Mouse (Mus musculus) brain, embryonic 14.5 days (tissue): ENCODE data around the gene Fbxo7. TPM values are rescaled to one million over a fixed set of nuclear protein-coding genes. Genes with fewer than 3 reads are reported as not detected.
A peak's percentile ranks its signal among the peaks of the same experiment; 100 is the strongest.

Experiments
- DNase-seq: peaks from one replicate; pipeline ENCODE4 v3.0.0-alpha.2; 2011; ENCODE audit warnings: low read depth
- CTCF ChIP-seq: fragments of 200-500 bp; IDR thresholded peaks from 2 replicates; pipeline ENCODE4 v1.5.1; 2012; ENCODE audit warnings: inconsistent platforms, mild to moderate bottlenecking, moderate library complexity, borderline replicate concordance; ENCODE audit not compliant: insufficient read depth, insufficient read length; ENCODE audit errors: extremely low read depth
- POLR2A ChIP-seq: fragments of 200-500 bp; IDR thresholded peaks from 2 replicates; pipeline ENCODE4 v1.6.1; 2012; ENCODE audit warnings: mild to moderate bottlenecking, inconsistent platforms, borderline replicate concordance; ENCODE audit not compliant: poor library complexity, insufficient read depth, insufficient read length, severe bottlenecking; ENCODE audit errors: extremely low read depth
- polyA plus RNA-seq: library from polyadenylated mRNA; depleted of rRNA; stranded (reverse); fragments of >200 nt; gene quantifications from 2 replicates; pipeline ENCODE4 v1.2.3, GENCODE M21; 2012

Fbxo7 gene
- polyA plus RNA-seq, 1 experiment, result 15.7 TPM

GRCm38 (mm10) chr10:86046371-86046770 is 24.6 kb downstream of the Fbxo7 start:
- TF ChIP-seq POLR2A (no peak), CTCF (no peak)
- DNase-seq, result no peak

DNA sequence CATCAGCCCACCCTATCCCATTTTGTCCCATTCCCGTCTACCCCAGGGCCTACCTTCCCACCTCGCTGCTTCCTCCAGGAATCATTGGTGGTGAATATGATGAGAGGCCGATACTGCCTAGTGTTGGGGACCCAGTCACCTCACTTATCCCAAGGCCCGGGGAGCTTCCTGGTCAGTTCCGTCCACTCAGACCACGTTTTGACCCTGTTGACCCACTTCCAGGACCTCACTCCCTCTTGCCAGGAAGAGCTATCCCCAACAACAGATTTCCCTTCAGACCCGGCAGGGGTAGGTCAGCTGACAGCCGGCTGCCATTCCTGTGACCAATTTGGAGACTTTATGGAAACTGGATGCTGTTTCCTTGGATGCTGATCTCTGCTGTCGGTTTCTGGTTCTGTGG is 26.0 kb downstream of the Fbxo7 start:
- TF ChIP-seq CTCF (no peak), POLR2A (no peak)
- no peak for DNase-seq

DNA sequence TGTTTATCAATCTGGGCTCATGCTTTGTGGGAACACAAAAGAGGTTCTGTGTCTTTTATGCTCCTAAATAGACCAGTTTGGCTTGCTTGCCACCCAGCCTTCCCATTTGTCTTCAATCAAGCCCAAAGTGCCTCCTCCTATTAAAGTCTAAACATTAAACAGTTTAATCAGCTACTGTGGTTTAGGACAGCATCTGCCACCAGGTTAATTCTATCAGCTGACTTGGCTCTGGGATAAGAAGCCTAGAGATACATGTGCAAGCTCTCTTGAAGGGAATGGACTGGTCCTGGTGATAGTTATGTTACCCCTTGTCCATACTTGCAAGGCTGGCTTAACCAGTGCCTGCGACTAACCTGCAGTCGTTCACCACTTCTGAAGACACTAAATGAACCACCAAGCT is 28.8 kb downstream of the Fbxo7 start:
- DNase-seq, result no peak
- TF ChIP-seq POLR2A, result no peak
- TF ChIP-seq CTCF, result no peak

DNA sequence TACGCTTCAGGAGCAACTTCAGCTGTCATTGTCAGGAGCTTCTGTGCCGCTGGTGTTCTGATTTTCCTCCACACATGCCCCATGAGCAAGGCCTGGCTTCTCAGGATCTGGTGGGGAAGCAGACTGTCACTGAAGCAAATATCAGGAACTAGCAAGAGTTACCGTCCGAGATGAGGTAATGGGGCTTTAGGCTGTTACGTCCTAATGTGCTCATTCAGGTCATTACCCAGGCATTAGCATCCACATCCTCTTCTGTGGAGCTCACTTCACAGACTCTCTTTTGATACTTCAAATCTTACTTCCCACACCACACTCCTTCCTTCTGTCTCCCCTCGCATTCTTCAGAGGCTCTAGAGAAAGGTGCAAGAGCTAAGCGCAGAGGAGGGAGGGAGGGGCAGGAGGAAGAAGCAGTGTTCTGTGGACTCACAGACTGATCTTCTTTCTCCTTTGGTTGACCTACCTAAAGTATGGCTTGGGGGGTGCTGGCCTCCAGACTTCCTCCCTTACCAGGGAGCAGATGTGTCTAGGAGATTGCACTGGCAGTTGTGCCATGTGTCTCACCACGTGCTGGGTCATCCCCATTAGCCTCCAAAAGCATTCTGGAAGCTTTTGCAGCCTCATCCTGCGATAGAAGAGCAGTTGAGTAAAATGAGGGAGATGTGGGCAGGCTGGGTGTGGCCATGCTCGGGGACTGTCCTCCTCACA is 31.2 kb downstream of the Fbxo7 start:
- TF ChIP-seq POLR2A (no peak), CTCF (no peak)

GRCm38 (mm10) chr10:86056297-86056903 is 34.6 kb downstream of the Fbxo7 start:
- DNase-seq, result no peak
- TF ChIP-seq CTCF, result peak; percentile 20; the same call in 1 of the 2 replicates
- TF ChIP-seq POLR2A, result no peak

More for the DNA sequence above, 31.2 kb downstream of the Fbxo7 start:
- no peak for DNase-seq

- DNase-seq, result no peak
- TF ChIP-seq POLR2A (no peak), CTCF (no peak)
Measured at GRCm38 (mm10) chr10:86057286-86057685, 35.5 kb downstream of the Fbxo7 start.

DNA sequence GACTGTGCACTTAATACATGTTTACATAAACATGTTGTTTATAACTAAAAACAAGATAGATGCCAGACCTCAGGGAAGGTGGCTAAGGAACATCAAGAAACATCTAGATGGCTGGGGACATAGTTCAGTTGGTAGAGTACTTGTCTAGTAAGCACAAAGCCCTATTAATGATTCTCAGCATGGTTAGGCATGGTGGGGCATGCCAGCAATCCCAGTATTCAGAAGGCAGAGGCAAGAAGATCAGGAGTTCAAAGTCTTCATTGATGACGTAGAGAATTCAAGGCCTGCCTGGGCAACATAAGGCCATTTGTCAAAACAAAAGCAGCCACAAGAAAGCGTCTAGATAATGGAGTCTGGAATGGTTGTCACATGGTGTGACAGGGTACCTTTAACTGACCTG is 35.9 kb downstream of the Fbxo7 start:
- TF ChIP-seq POLR2A, result no peak
- TF ChIP-seq CTCF, result no peak
- DNase-seq, result no peak

GRCm38 (mm10) chr10:86060267-86060666 is 38.5 kb downstream of the Fbxo7 start:
- DNase-seq, result no peak
- TF ChIP-seq CTCF (no peak), POLR2A (no peak)

DNA sequence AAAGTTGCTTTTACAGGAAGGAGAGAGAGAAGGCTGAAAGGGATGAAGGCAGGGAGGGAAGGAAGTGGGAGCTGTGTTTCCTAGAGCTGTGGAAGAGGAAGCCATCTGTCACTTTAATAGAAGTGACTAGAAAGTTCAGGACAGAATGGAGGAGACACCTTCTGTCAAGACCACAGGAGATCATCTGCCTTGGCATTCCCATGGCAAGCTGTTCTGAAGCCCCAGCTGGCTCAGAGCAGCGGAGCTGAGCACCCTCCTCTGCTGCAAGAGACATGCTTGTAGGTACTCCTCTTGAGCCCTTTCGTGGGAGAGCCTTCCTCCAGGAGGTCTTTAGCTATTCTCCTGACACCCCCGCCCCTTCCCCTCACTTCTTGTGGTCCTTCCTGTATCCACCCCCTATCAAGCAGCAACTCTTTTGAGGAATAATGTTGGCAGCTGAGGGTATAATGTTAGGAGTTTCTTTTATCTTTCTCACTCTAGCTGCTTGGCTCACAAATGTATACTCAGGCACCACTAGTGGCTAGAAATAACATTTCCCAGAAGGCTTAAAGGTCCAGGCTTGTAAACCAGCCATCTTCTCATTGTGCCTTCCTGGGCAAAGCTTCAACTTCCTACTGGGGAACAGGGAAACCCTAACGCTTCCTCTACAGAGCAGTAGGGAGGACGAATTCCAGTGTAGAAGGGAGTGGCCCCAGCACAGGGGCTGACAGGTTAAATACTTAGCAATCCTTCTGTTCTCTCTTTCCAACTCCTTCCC is 40.7 kb downstream of the Fbxo7 start:
- no peak for TF ChIP-seq POLR2A
- no peak for TF ChIP-seq CTCF
- DNase-seq, result no peak

DNA sequence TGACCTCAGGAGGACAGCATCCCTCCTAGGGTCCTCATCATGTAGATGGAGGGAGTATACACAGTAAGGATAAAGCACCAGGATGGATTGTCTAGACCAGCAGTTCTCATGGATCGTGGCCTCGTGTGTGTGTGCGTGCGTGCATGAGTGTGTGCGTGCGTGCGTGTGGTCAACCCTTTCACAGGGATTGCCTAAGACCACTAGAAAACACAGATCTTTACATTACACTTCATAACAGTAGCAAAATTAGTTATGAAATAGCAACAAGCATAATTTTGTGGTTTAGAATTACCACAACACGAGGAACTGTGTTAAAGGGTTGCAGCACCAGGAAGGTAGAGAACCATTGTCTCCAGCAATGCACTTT is 41.2 kb downstream of the Fbxo7 start:
- DNase-seq, result no peak
- TF ChIP-seq POLR2A (no peak), CTCF (no peak)

- DNase-seq, result peak; percentile 88
- TF ChIP-seq POLR2A, result no peak
- TF ChIP-seq CTCF, result peak; percentile 93
Measured at GRCm38 (mm10) chr10:86064937-86065336, 43.2 kb downstream of the Fbxo7 start.
